Mouse (Mus musculus) stomach, postnatal 0 days (tissue): ENCODE results near the gene Spg7.
"Not testable (repeated sequence)": the region's sequence is repeated elsewhere in the genome, so short reads cannot be mapped to it uniquely, and the experiment has no call there.

ENCODE experiments used
- CTCF ChIP-seq: IDR thresholded peaks from 2 replicates; pipeline ENCODE4 v1.5.1; 2016; ENCODE audit warnings: antibody characterized with exemption, low read depth, mild to moderate bottlenecking, moderate library complexity
- EP300 ChIP-seq: optimal IDR thresholded peaks from 2 replicates; pipeline ENCODE3; 2016; ENCODE audit warnings: antibody characterized with exemption

DNA sequence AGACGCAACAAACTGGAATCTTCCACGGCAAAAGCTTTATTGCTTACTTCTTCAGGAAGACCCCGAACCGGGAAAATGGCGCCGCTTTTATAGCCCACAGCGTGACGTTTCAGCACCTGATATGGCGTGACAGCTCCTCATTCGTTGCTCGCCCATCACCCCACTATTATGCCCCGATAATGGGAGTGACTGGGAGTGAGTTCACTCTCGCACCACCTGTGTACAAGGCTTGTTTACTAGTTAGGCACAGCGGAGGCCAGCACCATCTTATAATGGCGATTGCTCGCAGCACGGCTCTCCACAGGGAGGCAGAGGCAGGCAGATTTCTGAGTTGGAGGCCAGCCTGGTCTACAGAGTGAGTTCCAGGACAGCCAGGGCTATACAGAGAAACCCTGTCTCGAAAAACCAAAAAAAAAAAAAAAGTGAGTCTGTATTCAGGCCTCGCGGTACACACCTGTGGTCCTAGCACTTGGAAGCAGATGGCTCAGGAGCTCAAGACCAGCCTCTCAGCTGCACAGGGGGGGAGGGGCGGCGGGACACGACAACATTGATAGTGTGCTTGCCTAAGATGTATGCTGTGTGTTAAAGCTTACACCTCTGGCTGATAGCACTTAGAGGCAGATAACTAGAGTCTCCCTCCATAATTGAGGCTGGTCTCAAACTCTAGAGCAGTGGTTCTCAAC is 17.9 kb upstream of the Spg7 start:
- not testable (repeated sequence) for TF ChIP-seq EP300, CTCF
